Mouse (Mus musculus): ENCODE measurements around the gene Zfp93. TPM values are rescaled to one million over a fixed set of nuclear protein-coding genes. Genes with fewer than 3 reads are reported as not detected.

Gene Zfp93
- polyA plus RNA-seq, 1 experiment from 2014 or later, result 6.0 TPM

- peak within 1 kb of the TSS; percentile 80 for H3K4me2 ChIP-seq
- H3K4me3 ChIP-seq, result peak within 1 kb of the TSS; percentile 56
- peak within 1 kb of the TSS; percentile 71 for H3K27ac ChIP-seq (ENCODE audit: poor library complexity, severe bottlenecking)
- H3K4me1 ChIP-seq (replicated peaks), result peaks cover 6% of the 10 kb centered on the region; the same call in 1 of the 2 replicates
- peaks cover 8% of the 10 kb centered on the region for H3K36me3 ChIP-seq
- WGBS, result 1% methylated on average over 33 of the region's 33 CpGs
- peak; percentile 93 for ATAC-seq (ENCODE audit: insufficient number of reproducible peaks, low FRiP score)
- no peaks in the 10 kb centered on the region for H3K9me3 ChIP-seq (replicated peaks)
- H3K27me3 ChIP-seq (replicated peaks), result no peaks in the 10 kb centered on the region; the same call in 1 of the 2 replicates
- peak within 1 kb of the TSS; percentile 80 for H3K9ac ChIP-seq
Measured at GRCm38 (mm10) chr7:24316567-24317092, 46.4 kb downstream of the Zfp93 start, which contains the start of gene Zfp94. TSS of gene Zfp94 (minus strand) at chr7:24316666.

DNA sequence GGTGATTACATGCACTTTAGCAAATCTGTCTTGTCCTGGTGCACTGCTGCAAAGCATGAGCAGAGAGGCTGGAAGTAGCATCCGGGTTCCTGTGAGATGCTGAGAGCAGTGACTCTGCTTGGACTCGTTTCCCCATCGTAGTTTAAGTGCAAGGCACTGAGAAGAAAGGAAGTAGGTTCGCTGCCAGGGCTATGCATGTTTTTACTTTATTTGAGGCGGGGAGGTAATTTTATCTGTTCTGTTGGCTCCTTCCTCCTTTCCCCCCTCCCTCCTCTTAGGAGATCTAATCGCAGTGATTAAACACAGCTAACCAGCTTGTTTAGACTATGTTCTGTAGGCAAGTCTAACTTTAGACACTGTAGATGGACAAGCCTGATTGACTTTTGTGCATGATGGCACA is 48.7 kb downstream of the Zfp93 start:
- ATAC-seq (ENCODE audit: insufficient number of reproducible peaks, low FRiP score), result no peak
- Histone ChIP-seq H3K4me3 (no peak overlapping the region), H3K36me3 (no peaks in the 10 kb centered on the region), H3K9ac (no peak overlapping the region), H3K4me2 (no peak overlapping the region), H3K27me3 (replicated peaks) (no peaks in the 10 kb centered on the region; the same call in 1 of the 2 replicates), H3K9me3 (replicated peaks) (peaks cover 7% of the 10 kb centered on the region), H3K27ac (ENCODE audit: poor library complexity, severe bottlenecking) (no peak overlapping the region), H3K4me1 (replicated peaks) (peaks cover 6% of the 10 kb centered on the region; the same call in 1 of the 2 replicates)
- WGBS, result 64% methylated on average over 6 of the region's 6 CpGs

DNA sequence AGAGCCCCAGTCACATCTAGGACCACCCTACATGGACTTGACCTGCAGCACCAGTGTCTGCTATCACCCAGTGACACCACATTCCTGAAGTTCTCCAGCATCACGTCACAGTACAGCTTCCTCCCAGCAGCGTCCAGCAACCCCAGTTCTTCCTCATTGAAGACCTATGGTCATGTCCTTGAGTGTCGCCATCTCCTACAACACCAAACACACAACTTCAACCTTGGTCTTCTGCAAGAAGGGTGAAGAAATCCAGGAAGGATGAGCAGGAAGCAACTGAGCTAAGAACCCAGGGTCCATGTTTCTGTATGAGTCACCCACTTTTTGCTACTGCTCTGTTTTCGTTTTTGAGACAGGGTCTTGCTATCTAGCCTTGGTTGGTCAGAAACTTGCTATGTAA is 52.4 kb downstream of the Zfp93 start:
- WGBS, result 68% methylated on average over 4 of the region's 4 CpGs
- Histone ChIP-seq H3K9me3 (replicated peaks) (peaks cover 17% of the 10 kb centered on the region), H3K27me3 (replicated peaks) (peaks cover 6% of the 10 kb centered on the region), H3K4me2 (no peak overlapping the region), H3K9ac (no peak overlapping the region), H3K4me3 (no peak overlapping the region), H3K4me1 (replicated peaks) (no peaks in the 10 kb centered on the region), H3K27ac (ENCODE audit: poor library complexity, severe bottlenecking) (no peak overlapping the region), H3K36me3 (no peaks in the 10 kb centered on the region)
- no peak for ATAC-seq (ENCODE audit: insufficient number of reproducible peaks, low FRiP score)

DNA sequence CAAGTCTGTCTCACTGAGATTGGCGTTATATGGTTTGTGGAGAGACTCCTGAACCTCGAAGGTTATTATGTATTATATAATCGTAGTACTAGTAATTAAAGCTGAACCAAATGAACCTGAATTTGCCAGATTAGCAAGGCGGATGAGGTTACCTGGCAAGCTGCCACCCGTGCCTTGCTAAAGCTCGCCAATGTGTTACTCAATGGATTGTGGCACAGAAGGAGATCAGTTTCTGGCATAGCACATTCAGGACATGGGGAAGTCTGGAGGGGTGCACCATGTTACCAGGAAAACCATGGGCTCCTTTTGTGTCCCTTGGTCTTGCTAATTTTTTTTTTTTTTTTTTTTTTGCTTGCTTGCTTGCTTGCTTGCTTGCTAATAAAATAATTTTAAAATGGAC is 55.0 kb downstream of the Zfp93 start:
- H3K9ac ChIP-seq, result no peak overlapping the region
- no peak for ATAC-seq (ENCODE audit: insufficient number of reproducible peaks, low FRiP score)
- no peak overlapping the region for H3K27ac ChIP-seq (ENCODE audit: poor library complexity, severe bottlenecking)
- H3K27me3 ChIP-seq (replicated peaks), result peaks cover 6% of the 10 kb centered on the region
- peak overlapping the region; percentile 69; the same call in 1 of the 2 replicates for H3K4me2 ChIP-seq
- no peaks in the 10 kb centered on the region for H3K36me3 ChIP-seq
- 83% methylated on average over 6 of the region's 6 CpGs for WGBS
- H3K4me1 ChIP-seq (replicated peaks), result no peaks in the 10 kb centered on the region
- no peak overlapping the region for H3K4me3 ChIP-seq
- H3K9me3 ChIP-seq (replicated peaks), result peaks cover 17% of the 10 kb centered on the region

GRCm38 (mm10) chr7:24325675-24326128 is 55.5 kb downstream of the Zfp93 start:
- peak overlapping the region; percentile 43 for H3K4me3 ChIP-seq
- peak overlapping the region; percentile 44; the same call in 1 of the 2 replicates for H3K9ac ChIP-seq
- H3K27ac ChIP-seq (ENCODE audit: poor library complexity, severe bottlenecking), result no peak overlapping the region
- WGBS, result 5% methylated on average over 13 of the region's 13 CpGs
- H3K4me1 ChIP-seq (replicated peaks), result no peaks in the 10 kb centered on the region
- peak overlapping the region; percentile 69 for H3K4me2 ChIP-seq
- peaks cover 6% of the 10 kb centered on the region for H3K27me3 ChIP-seq (replicated peaks)
- H3K9me3 ChIP-seq (replicated peaks), result peaks cover 17% of the 10 kb centered on the region
- H3K36me3 ChIP-seq, result no peaks in the 10 kb centered on the region
- no peak for ATAC-seq (ENCODE audit: insufficient number of reproducible peaks, low FRiP score)

DNA sequence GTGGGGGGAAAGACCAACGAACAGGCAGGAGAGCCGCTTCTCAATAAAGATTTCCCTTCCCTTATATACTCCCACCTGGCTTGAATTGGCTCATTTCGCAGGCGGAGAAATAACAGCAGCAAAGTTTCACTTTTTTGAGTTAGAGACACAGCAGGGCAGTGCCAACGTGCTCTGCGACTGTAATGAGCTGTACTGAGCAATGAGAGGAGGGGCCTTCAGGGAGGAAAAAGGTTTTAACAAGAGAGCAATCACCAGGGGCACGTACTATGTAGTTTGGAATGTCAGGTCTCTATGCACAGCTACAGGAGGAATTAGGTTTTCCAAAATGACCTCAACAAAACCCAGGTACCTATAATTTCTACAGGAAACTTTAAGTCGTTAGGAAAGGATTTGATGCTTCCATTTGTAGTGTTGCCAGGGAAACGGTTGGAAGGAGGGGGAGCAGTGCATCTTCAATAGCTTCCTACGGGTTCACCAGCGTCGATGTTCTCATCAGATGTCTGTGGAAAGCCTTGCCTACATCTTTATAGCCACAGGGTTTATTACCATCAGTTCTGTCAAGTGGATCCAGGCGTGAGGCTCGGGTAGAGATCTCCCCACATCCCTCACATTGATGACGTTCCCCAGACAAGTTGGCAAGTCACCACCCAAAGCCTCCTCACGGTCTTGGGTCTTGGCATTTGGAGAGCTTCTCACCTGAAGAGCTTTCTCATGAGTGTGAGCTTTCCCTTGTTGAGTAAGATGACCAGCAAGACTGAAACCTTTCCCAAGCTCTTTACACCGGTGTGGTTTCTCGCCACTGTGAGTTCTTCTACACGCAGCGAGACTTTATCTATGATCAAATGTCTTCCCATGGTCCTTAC is 56.3 kb downstream of the Zfp93 start:
- Histone ChIP-seq H3K27ac (ENCODE audit: poor library complexity, severe bottlenecking) (no peak overlapping the region), H3K4me2 (peak overlapping the region; percentile 69), H3K4me3 (peak overlapping the region; percentile 43), H3K36me3 (no peaks in the 10 kb centered on the region), H3K4me1 (replicated peaks) (no peaks in the 10 kb centered on the region), H3K27me3 (replicated peaks) (peaks cover 6% of the 10 kb centered on the region), H3K9ac (no peak overlapping the region; the same call in 1 of the 2 replicates), H3K9me3 (replicated peaks) (peaks cover 17% of the 10 kb centered on the region)
- ATAC-seq (ENCODE audit: insufficient number of reproducible peaks, low FRiP score), result no peak
- 49% methylated on average over 20 of the region's 20 CpGs for WGBS

Other genes starting within 250 kb of the Zfp93 start
- gene Vmn1r183, start 217.2 kb upstream of the Zfp93 start, polyA plus RNA-seq (2016; fragmentation: Nextera tagmentation; extraction: Ambion mirVana), result 0.01 TPM in 1 of 2 replicates, not detected in the other
- 15.5 and 16.1 TPM in 2 replicates for gene Zfp180, start 188.5 kb upstream of the Zfp93 start, polyA plus RNA-seq (2016; fragmentation: Nextera tagmentation; extraction: Ambion mirVana)
- gene Zfp112, start 158.1 kb upstream of the Zfp93 start, polyA plus RNA-seq (2016; fragmentation: Nextera tagmentation; extraction: Ambion mirVana), result 4.2 TPM in 2 replicates
- 7.4 and 8.3 TPM in 2 replicates for gene Zfp235, start 136.3 kb upstream of the Zfp93 start, polyA plus RNA-seq (2016; fragmentation: Nextera tagmentation; extraction: Ambion mirVana)
- 3.7 and 4.0 TPM in 2 replicates for gene Zfp114, start 95.4 kb upstream of the Zfp93 start, polyA plus RNA-seq (2016; fragmentation: Nextera tagmentation; extraction: Ambion mirVana)
- gene Zfp111, start 59.0 kb upstream of the Zfp93 start, polyA plus RNA-seq (2016; fragmentation: Nextera tagmentation; extraction: Ambion mirVana), result 8.0 and 8.3 TPM in 2 replicates
- 3.1 and 4.6 TPM in 2 replicates for gene Zfp109, start 32.9 kb upstream of the Zfp93 start, polyA plus RNA-seq (2016; fragmentation: Nextera tagmentation; extraction: Ambion mirVana)
- gene Zfp108, start 15.6 kb upstream of the Zfp93 start, polyA plus RNA-seq (2016; fragmentation: Nextera tagmentation; extraction: Ambion mirVana), result 2.2 and 2.5 TPM in 2 replicates
- gene Zfp61, start 30.8 kb downstream of the Zfp93 start, polyA plus RNA-seq (2016; fragmentation: Nextera tagmentation; extraction: Ambion mirVana), result 17.0 and 17.7 TPM in 2 replicates
- 5.5 and 5.6 TPM in 2 replicates for gene Zfp94, start 46.2 kb downstream of the Zfp93 start, polyA plus RNA-seq (2016; fragmentation: Nextera tagmentation; extraction: Ambion mirVana)
- gene Tescl, start 63.5 kb downstream of the Zfp93 start, polyA plus RNA-seq (2016; fragmentation: Nextera tagmentation; extraction: Ambion mirVana), result 0.31 TPM in 1 of 2 replicates, not detected in the other
- gene Lypd5, start 78.8 kb downstream of the Zfp93 start, polyA plus RNA-seq (2016; fragmentation: Nextera tagmentation; extraction: Ambion mirVana), result not detected in 2 replicates
- gene Kcnn4, start 99.8 kb downstream of the Zfp93 start, polyA plus RNA-seq (2016; fragmentation: Nextera tagmentation; extraction: Ambion mirVana), result 6.9 and 7.8 TPM in 2 replicates
- 21.4 and 21.6 TPM in 2 replicates for gene Smg9, start 129.2 kb downstream of the Zfp93 start, polyA plus RNA-seq (2016; fragmentation: Nextera tagmentation; extraction: Ambion mirVana)
- not detected in 2 replicates for gene Irgc1, start 181.9 kb downstream of the Zfp93 start, polyA plus RNA-seq (2016; fragmentation: Nextera tagmentation; extraction: Ambion mirVana)
- gene Plaur, start 192.1 kb downstream of the Zfp93 start, polyA plus RNA-seq (2016; fragmentation: Nextera tagmentation; extraction: Ambion mirVana), result 5.6 and 8.8 TPM in 2 replicates
- 0.65 and 0.81 TPM in 2 replicates for gene Cadm4, start 211.6 kb downstream of the Zfp93 start, polyA plus RNA-seq (2016; fragmentation: Nextera tagmentation; extraction: Ambion mirVana)
- gene Zfp428, start 236.6 kb downstream of the Zfp93 start, polyA plus RNA-seq (2016; fragmentation: Nextera tagmentation; extraction: Ambion mirVana), result 31.9 and 35.8 TPM in 2 replicates
- gene AC161166.1, start 242.0 kb downstream of the Zfp93 start, polyA plus RNA-seq (2016; fragmentation: Nextera tagmentation; extraction: Ambion mirVana), result 0.37 and 0.40 TPM in 2 replicates